Mouse (Mus musculus) kidney, adult 10 weeks (tissue): ENCODE measurements around the gene Mgrn1. TPM values are rescaled to one million over a fixed set of nuclear protein-coding genes. Genes with fewer than 3 reads are reported as not detected.

Experiments used
- polyA plus RNA-seq: library from polyadenylated mRNA; stranded (reverse); fragments of 350-450 nt; fragmentation: Illumina TruSeq; extraction: RNeasy Lipid Tissue Mini Kit (QIAGEN cat#74804); gene quantifications from one replicate; pipeline ENCODE4 v1.2.3, GENCODE M21; 2014; ENCODE audit warnings: low read depth, low replicate concordance

Mgrn1 gene
- 11.9 TPM for polyA plus RNA-seq

DNA sequence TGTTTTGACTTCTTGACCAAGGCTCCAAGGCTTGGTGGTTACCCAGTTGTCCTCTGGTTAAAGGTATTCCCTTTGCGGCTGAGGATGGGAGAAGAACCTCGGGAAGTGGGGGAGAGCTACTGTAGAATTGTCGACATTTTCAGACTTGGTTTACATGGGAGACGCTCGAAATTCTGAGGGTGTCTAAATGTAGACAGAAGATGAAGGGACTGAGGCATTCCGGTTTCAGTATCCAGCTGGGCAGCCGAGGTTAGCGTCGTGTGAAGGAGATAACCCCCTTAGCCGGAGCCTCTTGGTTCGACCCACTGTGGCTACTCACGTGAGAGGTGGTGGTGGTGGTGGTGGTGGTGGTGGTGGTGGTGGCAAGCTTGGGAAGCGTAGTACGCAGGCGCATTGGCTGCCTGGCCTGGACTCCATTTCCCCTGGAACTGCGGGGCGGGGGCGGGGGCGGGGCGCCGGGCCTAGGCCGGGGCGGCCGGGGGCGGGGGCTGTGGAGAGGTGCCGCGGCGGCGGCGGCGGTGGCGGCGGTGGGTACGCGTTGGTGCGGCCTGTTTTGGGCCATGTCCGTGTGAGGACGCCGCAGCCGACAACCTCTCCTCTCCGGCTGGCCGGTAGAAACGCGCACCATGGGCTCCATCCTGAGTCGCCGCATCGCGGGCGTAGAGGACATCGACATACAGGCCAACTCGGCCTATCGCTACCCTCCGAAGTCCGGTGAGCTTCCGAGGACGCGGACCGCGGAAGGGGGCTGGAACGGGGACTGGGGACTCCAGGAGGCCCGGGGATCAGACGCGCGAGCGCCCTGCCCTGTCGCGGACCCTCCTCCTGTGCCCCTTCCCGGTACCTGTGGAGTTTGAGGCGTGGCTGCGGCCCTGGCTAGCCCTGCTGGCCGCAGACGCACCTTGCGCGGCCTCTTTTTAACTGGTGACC lies at the start of gene Mgrn1:
Gene Mgrn1, plus strand, starts transcription at position 490 of the 930 bp plus-strand sequence.

DNA sequence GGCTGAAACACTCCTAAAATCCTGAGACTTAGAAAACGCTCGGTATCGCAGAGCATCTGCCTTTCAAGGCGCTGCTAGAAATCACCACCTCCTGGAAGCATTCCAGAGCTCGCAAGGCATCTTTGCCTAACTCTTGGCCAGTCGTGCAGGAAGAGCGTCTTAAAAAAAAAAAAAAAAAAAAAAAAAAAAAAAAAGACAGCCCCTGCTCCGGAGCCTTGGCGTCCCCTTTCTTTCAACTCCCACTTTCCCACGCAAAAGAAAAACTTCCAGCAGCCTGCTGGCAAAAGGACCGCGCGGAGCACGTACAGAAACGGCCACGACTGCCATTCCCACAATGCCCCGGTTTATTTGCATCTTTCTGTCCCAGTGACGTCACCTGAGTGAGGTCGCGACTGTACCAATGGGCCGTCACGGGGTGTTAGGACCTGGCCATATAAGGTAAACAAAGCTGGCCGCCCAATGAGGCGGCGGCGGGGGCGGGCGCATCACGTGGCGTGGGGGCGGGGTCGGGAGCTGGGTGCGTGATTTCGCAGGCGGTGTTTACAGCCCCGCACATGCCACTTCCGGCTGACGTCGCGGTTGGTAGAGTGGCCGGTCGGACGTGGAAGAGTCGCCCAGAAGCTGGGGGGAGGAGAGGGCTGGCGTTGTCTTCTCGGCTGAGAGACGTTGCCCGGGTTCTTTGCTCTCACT lies 5.8 kb upstream of the Mgrn1 start, which contains the start of gene Ubald1:
Gene Ubald1, minus strand, starts transcription at position 180 of the 690 bp plus-strand sequence.

DNA sequence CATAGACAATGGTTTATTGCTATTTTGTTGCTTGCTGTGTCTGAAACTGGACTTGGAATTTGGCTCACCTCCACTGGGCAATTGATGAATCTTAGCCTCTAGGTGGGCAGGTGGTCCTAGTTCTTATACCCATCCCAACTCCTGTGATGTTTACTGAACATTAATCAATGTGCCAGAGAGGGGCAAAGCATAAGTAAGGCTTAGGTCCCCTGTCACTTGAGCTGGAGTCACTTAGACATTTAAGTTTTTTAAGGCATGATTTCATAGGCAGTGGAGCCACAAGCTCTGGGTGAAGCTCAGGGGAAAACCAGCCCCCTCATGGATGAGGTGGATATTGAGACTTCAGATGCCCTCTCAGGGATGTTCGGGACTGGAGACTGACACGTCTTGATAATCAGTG lies 52.4 kb downstream of the Mgrn1 start, which contains the start of gene Nudt16l1:
Gene Nudt16l1, plus strand, starts transcription at position 301 of the 400 bp plus-strand sequence.

DNA sequence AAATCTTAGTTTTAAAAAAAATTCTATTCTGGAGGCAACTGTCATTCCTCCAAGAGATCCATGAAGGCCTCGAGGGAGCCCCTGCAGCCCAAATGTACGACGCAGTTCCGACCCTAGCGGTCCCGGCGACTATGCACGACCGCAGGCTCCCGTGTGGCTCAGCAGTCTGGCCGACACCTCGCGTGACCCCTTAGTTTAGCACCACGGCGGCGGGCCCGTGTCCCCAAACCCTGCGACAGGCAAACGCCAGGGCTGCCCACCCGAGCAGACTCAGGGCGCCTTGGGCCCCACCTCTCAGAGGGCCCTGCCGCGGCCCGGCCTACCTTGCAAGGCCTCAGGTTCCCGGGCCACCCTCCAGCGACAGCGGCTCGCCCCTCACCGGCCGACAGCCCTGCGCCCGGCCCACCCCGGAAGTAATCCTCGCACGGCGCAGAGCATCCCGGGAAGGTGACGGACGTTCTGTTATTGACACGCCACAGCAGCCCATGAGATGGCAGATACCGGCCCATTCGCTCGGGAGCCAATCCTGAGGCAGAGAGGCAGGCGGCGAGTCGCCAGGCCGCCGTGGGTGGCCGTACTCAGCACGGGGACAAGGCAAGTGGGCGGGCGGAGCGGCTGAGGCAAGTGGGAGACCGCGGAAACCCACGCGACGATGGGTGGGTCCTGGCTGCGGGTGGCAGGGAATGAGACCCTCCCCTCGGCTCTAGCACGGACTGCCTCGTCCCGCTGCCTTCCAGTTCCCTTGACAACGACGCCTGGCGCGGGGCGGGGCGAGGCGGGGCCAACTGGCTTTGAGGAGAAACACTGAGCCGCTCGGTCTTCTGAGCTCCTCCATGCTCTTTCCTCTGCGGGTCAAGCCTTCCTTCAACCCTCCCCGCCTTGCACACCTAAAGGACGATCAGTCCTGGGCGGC lies 78.0 kb downstream of the Mgrn1 start, which contains the start of gene Anks3:
Gene Anks3, minus strand, starts transcription at position 409 of the 913 bp plus-strand sequence.

Other genes with a start within 250 kb of the Mgrn1 start
- 2.0 TPM for gene Vasn, start 246.3 kb upstream of the Mgrn1 start, polyA plus RNA-seq
- 57.5 TPM for gene Dnaja3, start 246.3 kb upstream of the Mgrn1 start, polyA plus RNA-seq
- 0.93 TPM for gene Coro7, start 206.5 kb upstream of the Mgrn1 start, polyA plus RNA-seq
- gene Nmral1, start 166.9 kb upstream of the Mgrn1 start, polyA plus RNA-seq, result not detected
- gene Hmox2, start 159.9 kb upstream of the Mgrn1 start, polyA plus RNA-seq, result 79.2 TPM
- 36.3 TPM for gene Cdip1, start 96.0 kb upstream of the Mgrn1 start, polyA plus RNA-seq
- gene 4930562C15Rik, start 50.8 kb upstream of the Mgrn1 start, polyA plus RNA-seq, result not detected
- gene Ubald1, start 5.9 kb upstream of the Mgrn1 start, polyA plus RNA-seq, result 0.77 TPM
- gene Nudt16l1, start 52.5 kb downstream of the Mgrn1 start, polyA plus RNA-seq, result 7.2 TPM
- gene Anks3, start 78.0 kb downstream of the Mgrn1 start, polyA plus RNA-seq, result 4.9 TPM
- not detected for gene Sept12, start 111.6 kb downstream of the Mgrn1 start, polyA plus RNA-seq
- not detected for gene Smim22, start 121.0 kb downstream of the Mgrn1 start, polyA plus RNA-seq
- 1.3 TPM for gene Rogdi, start 127.3 kb downstream of the Mgrn1 start, polyA plus RNA-seq
- gene Glyr1, start 163.6 kb downstream of the Mgrn1 start, polyA plus RNA-seq, result 82.7 TPM
- 19.7 TPM for gene Ubn1, start 163.8 kb downstream of the Mgrn1 start, polyA plus RNA-seq
- gene Ppl, start 246.2 kb downstream of the Mgrn1 start, polyA plus RNA-seq, result 1.7 TPM